10 mouse cellular contexts compared by ENCODE assay signal in the genomic region with DNA sequence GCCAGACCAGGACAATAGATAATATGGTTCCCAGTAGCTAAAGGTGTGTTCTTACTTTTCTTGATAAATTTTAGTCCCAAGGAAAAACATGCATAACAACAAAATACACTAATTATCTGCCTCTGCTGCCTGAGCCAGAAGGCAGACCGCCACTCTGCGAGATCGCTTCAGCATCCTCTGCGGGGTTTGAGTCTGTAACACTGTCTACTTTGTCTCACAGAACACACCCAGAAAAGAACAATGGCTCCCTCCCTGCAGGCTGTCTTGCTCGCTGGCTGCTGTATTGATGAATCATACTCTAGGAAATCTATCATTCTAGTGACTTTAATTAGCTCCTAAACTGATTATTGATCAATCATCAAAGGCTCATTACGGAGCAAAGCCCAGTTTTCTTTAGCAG.
DNase-seq lines count a peak whose midpoint lies in the region; ATAC-seq lines count a peak whose summit lies in the region.
"Had no signal": no experiment of that assay in that cellular context is flagged by ENCODE, and none has a peak within 500 bp of the region (broad histone marks: within the 10 kb centered on the region; RNA-seq: fewer than 3 reads in every experiment).

No protein-coding gene starts in this region.

- 6% methylated on average over 6 of the region's 6 CpGs for WGBS in forebrain, embryonic 16.5 days
- WGBS in midbrain, embryonic 12.5 days = 14% methylated on average over 6 of the region's 6 CpGs

- ATAC-seq in forebrain, embryonic 16.5 days = 0 out of 2 replicates have a peak, but pooled peaks have one; percentile 38
- ATAC-seq in midbrain, embryonic 12.5 days (ENCODE audit: low FRiP score, low read depth) = no peak
- ATAC-seq in cerebellum, adult (ENCODE audit: insufficient number of reproducible peaks, low FRiP score, low TSS enrichment) = no peak

- H3K4me2 ChIP-seq in forebrain, embryonic 16.5 days (ENCODE audit: low read length) = 0 out of 2 replicates have a peak overlapping the region, but pooled peaks have one; percentile 20
- H3K4me2 ChIP-seq in midbrain, embryonic 12.5 days (replicated peaks) = peak overlapping the region; percentile 18
- H3K4me2 ChIP-seq: liver, embryonic 15.5 days had no signal

- DNase-seq in layer of hippocampus, adult 9-11 months = peak; percentile 44
- DNase-seq in layer of hippocampus, postnatal 36 days = no peak
- no peak for DNase-seq in ovary, postnatal 14 days (ENCODE audit: low spot score)
- DNase-seq in ovary, postnatal 10 days (ENCODE audit: low spot score) = no peak
- DNase-seq: cerebellum, postnatal 36 days; kidney, postnatal 25 days had no signal

- no peak overlapping the region for H3K9ac ChIP-seq in forebrain, embryonic 16.5 days (replicated peaks; ENCODE audit: low read depth, low read length)
- H3K9ac ChIP-seq in midbrain, embryonic 12.5 days (replicated peaks) = no peak overlapping the region
- H3K9ac ChIP-seq: liver, embryonic 15.5 days had no signal

- H3K4me3 ChIP-seq in forebrain, embryonic 16.5 days (replicated peaks; ENCODE audit: low read length) = no peak overlapping the region
- H3K4me3 ChIP-seq in midbrain, embryonic 12.5 days = no peak overlapping the region
- H3K4me3 ChIP-seq: liver, embryonic 15.5 days had no signal

- peaks cover 20% of the 10 kb centered on the region for H3K4me1 ChIP-seq in forebrain, embryonic 16.5 days (replicated peaks; ENCODE audit: control insufficient read depth, insufficient read depth, low read length)
- peaks cover 49% of the 10 kb centered on the region for H3K4me1 ChIP-seq in midbrain, embryonic 12.5 days
- H3K4me1 ChIP-seq: liver, embryonic 15.5 days had no signal

- H3K9me3 ChIP-seq in forebrain, embryonic 16.5 days (ENCODE audit: control insufficient read depth, low read length) = no peaks in the 10 kb centered on the region
- H3K9me3 ChIP-seq in midbrain, embryonic 12.5 days = no peaks in the 10 kb centered on the region
- H3K9me3 ChIP-seq: liver, embryonic 15.5 days had no signal

- H3K27me3 ChIP-seq in forebrain, embryonic 16.5 days (replicated peaks; ENCODE audit: control insufficient read depth, insufficient read depth, low read length) = no peaks in the 10 kb centered on the region
- H3K27me3 ChIP-seq in midbrain, embryonic 12.5 days = no peaks in the 10 kb centered on the region
- H3K27me3 ChIP-seq: liver, embryonic 15.5 days had no signal

- no peaks in the 10 kb centered on the region for H3K36me3 ChIP-seq in forebrain, embryonic 16.5 days (ENCODE audit: control insufficient read depth, insufficient read depth)
- no peaks in the 10 kb centered on the region for H3K36me3 ChIP-seq in midbrain, embryonic 12.5 days
- H3K36me3 ChIP-seq: liver, embryonic 15.5 days had no signal

- peak overlapping the region; percentile 58 for H3K27ac ChIP-seq in forebrain, embryonic 16.5 days (ENCODE audit: low read length)
- peak overlapping the region; percentile 46 for H3K27ac ChIP-seq in midbrain, embryonic 12.5 days (replicated peaks)
- H3K27ac ChIP-seq: liver, embryonic 15.5 days had no signal
